Mouse (Mus musculus) kidney, postnatal 10 days (tissue): ENCODE measurements around the gene Wdfy2.

Source experiments
- DNase-seq: peaks from one replicate; pipeline ENCODE4 v3.0.0; 2021; ENCODE audit warnings: mixed read lengths

Gene Wdfy2

DNA sequence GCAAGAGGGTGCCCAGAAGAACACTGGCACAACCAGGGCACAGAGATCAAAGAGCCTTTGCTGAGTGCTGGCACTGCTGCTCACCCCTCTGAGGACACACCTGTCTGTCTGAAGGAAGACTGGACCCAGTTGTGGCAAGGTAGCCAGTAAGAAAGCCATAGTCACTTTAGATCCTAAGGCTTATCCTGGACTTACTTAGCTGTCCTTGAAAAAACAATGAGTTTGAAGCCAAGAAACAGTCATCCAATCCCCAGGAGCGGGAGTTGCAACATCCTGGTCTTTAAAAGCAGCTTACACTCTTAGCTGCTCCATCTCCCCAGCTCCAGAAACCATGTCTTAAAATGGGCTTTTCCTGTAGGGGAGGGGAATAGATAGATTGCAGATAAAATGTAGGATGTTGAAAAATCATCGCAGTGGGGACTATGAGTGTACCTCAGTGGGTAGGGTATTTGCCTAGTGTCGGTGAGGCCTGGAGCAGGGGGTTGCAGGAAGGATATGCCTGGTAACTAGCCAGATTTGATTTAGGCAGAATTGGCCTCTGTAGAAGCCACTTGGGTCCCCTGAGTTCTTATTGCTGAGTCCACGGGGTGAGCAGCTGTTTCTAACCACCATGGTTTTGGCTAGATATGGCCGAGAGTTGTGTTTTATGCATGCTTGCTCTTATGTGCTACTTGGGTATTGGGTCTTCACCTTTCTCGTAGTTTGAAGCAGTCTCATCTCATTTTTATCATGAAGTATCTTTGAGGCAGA, 99.3 kb downstream of the Wdfy2 start:
- no peak for DNase-seq

DNA sequence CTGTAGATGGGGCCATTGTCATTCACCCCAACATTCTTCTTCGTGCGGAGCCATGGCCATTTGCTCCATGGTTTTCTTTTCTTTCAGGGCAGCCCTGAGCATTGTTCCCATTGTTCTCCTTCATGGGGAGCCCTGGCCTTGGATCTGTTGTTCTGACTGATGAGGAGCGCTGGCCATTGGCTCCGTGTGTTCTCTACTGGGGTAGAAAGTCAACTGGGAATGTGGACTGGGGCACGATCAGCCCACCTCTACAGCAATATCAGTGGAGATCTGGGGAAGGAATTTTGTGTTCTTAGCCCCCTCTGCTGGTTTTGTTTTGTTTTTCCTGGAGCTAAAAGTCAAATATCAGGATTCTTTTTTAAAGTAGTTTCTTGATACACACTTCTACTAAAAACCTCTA, 100.2 kb downstream of the Wdfy2 start:
- peak; percentile 25 for DNase-seq

DNA sequence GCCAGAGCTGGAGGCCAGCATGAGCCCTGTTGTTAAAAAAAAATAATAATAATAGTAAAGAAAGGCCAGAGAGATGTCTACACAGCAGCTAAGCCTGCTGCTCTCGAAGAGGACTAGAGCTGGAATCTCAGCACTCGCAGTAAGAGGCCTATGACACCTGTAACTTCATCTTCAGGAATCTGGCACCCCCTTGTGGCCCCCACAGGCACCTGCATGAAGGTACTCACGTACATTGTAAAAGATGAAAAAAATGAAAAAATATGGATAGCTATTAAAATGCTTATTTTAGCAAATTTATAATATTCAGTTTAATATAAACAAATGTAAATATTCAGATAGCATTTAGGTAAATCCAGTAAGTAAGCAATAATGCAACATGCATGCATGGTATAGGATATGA, 102.0 kb downstream of the Wdfy2 start:
- DNase-seq: no peak

DNA sequence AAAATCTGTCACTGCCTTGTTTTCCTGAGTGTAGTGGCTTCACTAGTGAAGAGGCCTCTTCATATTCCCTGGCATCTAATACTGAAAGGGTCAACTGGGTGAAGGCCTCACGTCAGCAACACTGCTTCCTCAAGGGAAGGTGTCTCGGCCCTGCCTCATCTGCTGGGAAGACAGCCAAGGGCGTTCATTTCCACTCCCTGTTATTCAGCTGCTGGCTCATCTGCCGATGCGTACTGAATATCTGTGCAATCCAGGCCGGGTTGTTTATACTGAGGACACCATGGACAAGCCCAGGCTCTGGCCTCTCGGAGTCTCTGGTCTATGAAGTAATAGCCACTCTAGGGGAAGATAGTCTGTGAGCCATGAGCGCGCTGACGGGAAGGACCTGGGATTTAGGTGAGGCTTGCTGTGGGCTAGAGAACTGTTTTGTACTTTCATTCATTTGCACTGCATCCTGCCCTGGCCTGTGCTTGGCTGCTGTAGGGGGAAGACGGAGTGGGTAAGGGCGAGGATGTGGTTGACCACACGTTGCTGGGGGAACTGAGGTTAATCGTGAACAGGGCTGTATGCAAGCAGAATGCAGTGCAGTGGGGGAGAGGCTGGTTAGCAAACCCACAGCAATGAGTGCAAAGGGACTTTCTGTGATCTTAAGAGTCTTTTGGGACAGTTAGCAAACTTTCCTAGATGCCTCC, 103.1 kb downstream of the Wdfy2 start:
- DNase-seq: peak; percentile 76

DNA sequence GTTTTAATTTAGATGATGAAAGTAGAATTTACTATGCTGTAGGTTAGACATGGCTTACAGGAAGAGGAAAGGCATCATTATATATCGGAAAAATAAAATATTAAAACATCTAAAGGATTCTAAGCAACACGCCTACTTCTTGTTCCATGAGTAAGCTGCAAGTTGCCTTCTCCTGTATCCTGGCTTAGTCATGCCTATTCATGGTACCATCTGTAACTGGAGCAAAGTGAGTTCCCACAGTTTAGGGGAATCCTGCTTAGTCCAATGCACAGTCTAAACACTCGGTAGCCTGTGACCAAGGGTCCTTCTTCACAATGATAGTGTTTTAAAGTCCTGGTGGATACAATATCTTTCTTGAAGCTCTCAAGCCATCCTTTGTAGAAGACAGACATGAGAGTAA, 109.3 kb downstream of the Wdfy2 start:
- no peak for DNase-seq

DNA sequence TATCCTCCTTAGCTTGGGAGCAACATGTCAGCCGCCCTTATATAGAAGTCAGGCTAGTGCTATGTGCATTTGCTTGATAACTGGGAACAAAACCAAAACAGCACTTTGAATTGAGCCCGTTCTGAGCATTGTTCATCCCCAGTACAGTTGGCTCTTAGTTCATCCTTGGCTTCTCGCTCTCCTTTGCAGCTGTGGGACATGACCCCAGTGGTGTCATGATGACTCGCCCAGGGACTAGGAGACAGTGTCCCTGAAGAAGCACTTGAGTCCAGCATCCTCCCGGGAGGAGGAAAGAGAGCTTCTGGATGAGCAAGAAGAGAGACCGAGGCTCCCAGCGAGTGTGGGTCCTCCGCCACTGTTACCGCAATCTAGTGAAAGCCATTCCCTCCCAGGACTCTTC, 118.6 kb downstream of the Wdfy2 start:
- no peak for DNase-seq

DNA sequence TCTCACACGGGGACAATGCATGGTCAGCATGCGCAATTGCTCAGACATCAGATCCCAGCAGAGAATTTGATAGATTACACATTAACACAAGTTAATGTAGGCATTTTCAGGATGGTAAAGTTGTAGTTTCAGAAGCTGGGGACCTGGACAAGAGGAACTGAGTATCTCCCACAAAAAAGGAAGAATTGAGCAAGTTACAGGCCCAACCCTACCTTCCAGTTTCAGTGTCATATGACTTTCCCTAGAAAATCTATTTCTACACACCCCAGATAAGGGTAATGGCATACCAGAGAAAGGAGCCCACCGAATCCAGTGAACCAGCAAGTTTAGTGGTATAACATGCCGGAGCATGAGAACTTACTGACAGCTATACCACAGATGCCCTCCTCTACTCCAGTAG, 126.2 kb downstream of the Wdfy2 start:
- DNase-seq: no peak

DNA sequence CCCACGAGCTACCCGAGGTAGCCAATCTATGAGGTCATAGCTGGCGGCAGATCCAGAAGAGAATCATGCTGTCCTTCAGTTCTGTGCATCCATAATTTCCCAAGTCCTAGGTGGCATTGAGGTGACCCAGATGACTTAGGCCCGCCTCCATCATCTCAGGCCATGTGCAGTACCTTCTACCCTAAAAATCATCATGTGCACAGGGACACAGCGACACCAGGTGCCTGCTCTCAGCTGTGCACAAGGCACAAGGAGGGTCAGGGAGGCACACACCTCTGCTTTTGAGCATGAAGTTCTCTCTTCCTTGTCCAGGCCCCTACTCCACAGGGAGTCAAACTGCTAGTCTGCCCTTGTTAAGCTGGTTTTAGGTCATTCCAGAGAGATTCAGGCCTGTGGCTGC, 127.9 kb downstream of the Wdfy2 start:
- no peak for DNase-seq

DNA sequence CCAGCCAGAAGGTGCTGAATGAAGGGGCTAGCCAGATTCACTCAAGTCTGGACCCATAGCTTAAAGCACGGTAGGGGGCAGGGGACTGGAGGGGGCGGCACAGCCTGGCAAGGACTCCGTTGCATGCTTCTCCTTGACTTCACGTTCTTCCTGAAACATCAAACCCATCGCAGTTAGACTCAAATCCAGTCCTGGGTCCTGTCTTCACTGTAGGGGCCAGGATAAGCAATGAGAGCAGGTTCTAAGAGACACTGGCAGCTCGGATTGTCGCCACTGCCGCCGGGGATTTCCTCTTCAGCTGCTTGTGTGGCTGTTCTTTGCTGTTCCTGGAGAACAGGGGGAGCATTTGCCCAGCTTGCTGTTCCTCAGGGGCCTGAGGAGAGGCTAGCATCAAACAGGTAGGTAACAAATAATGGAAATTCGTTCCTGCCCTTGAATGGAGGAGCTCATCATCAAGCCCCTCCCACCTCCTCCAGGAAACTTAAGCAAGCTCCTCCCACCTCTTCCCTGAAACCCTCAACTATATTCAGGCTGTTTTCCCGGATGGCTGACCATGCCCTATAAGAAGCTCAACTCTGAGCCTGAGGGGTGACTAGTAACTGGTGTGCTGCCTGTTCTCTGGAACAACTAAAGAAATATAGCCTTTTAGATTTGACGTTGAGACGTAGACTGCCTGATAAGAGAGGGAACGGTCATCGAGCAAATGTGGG, 128.5 kb downstream of the Wdfy2 start:
- DNase-seq: peak; percentile 30

DNA sequence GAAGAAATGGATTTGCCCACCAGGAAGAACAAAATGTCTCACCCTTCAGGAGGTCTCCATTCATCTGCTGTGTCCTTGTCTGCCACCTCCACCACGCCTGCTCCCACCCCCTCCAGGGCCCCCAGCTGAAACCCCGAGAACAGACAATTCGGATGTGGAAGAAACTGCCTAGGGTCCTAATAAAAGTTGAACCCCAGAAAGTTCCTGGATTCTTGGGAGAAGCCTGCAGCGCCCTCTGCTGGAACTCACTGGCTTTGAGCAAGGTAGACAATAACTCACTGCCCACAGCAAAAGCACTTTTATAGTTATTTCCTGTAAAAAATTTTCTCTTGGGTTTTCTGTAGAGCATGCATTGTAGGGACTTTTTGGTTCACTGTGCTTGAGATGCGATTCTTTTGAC, 137.6 kb downstream of the Wdfy2 start:
- peak; percentile 83 for DNase-seq

DNA sequence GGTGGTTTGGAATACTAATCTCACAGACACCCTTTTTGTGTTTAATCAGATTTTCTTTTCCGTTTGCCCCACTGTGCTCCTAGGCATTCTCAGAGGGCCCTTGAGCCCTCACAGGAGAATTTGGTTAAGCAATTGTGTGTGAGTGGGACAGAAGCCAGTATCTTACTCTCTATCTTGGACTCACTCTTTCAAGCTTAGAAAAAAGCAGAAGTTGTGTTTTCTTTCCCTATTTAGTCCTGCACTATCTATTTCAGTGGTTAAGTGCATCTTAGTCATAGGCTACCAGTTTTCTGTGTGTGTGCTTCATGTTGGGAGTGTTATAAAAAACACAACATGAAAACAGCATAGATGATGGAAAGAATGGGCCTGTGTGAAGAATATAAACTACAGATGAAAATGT, 142.3 kb downstream of the Wdfy2 start:
- no peak for DNase-seq

DNA sequence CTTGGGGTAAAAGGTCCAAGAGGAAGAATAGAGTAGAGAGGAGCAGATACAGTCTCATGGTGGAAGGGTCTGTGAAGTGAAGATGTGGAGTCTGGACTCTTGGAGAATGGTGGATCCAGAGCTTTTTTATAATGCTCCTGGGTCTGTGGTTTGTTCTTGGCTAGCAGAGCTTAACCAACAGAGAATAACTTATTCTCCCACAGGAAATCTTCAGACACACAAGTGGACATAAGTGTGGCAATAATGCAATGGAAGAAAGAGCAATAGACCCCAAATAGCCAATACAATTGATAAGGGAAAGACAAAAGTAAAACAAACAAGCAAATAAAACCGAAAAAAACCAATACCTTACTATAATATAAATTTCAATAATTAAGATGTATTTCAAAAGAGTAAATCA, 146.9 kb downstream of the Wdfy2 start, which contains the start of gene Defb48:
TSS of gene Defb48 (minus strand) at position 101 of the 400 bp plus-strand sequence.
- no peak for DNase-seq

DNA sequence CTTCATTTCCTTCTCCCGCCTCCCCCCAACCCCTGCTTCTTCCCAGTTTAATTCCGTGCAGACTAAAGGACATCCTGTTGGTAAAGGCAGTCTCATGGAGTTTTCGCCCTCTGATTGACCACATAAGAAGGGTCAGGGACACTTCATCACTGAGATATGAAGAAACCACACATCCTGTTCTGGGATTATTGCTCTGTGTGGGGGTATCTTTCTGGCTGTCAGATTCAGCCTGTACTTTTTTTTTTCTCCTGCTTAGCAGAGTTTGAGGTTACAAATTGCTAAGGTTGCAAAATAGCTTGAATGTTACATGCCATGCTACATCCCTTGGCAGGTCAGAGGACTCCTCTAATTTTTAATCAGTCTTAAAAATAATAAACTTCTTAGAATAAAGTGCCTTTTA, 153.8 kb downstream of the Wdfy2 start:
- no peak for DNase-seq

DNA sequence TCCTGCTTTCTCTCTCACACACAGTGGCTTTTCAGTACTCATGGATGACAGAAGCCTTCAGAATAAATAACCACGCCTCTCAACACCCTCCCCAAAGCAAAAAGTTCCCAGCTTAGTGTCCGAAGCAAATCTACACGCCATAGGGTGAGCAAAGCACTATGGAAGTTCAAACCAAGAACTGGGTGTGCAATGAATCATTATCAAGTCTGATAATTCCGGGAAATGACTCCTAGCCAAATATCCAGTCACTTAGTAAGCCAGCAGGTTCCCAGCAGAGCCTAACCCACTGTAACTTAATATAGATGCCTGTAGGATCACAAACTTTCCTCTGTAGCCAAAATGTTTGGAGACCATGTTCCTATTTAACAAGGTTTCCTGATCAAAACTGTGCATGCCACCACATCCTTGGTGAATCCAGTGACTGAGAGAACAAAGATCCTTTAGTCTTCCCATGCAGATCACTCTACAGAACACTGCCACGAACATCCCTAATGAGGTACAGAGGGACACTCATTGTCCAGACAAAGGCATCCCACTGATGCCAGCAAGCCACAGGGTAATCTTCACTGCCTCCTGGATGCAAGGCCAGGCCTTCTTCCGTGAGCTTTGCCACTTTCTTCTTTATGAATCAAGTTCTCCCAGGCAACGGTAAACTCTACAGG, 154.5 kb downstream of the Wdfy2 start:
- DNase-seq: no peak

DNA sequence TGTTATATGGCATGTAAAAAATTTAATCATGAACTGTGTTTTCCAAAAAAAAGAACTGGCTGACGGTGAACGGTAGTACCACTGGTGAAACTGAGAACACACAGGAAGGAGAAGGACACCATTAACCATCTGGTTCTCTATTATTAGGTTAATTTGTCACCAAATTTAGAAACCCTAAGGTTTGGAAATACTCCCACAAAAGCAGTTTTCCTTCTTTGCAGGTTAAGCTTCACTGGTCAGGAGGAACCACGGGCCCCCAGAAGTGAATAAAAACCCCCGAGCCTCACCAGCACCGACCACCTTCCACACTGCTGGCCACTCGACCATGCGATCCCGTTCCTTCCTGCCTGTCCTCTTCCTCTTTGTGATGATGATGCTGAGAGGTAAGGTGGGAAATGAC, 160.3 kb downstream of the Wdfy2 start, which contains the start of gene Defb47:
TSS of gene Defb47 (plus strand) at position 301 of the 400 bp plus-strand sequence.
- no peak for DNase-seq

DNA sequence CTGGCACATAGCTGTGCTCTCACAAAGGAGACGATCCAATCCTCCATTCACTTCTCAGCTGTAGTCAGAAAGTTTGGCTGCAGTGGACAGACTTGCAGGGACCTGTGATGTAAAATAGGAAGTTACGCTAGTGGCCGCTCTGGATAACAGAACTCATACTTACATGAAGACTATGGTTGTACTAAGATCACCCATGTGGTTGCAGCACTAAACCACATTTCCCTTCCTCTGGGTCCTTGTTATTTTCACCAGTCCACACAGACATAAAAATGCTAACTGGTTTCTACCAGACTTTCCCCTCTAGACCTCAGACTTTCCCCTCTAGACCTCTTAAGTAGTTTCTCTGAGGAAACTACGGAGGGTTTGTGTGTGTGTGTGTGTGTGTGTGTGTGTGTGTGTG, 161.5 kb downstream of the Wdfy2 start:
- DNase-seq: no peak

DNA sequence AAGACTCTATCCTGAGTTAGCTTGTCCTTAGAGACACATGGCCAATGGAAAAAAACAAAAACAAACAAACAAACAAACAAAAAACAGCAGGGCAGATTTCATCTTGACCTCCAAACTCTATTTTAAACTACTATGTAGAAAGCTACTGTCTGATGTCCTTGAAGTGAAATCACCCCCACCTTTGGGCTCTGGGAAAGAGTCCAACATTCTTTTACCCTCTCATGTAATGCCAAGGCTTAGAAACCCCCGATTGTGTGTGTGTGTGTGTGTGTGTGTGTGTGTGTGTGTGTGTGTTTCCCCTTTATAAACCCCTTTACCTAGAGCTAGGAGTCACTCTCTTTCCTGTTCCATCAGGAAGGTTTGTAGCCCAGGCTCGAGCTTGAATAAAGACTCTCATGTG, 165.1 kb downstream of the Wdfy2 start:
- peak; percentile 8 for DNase-seq
